15 mouse cellular contexts compared by ENCODE assay signal in genomic region chr2:11712483-11712990, GRCm38 (mm10). TPM values are rescaled to one million over a fixed set of nuclear protein-coding genes. Genes with fewer than 3 reads are reported as not detected.
A peak's percentile ranks its signal among the peaks of the same experiment; 100 is the strongest.
DNase-seq lines count a peak whose midpoint lies in the region.
"Had no signal": no experiment of that assay in that cellular context is flagged by ENCODE, and none has a peak within 500 bp of the region (broad histone marks: within the 10 kb centered on the region; RNA-seq: fewer than 3 reads in every experiment).

No protein-coding gene starts in this region.

- peak; percentile 33 to 54 for DNase-seq in heart, adult 18-20 months
- DNase-seq in heart, postnatal 4 days: no peak
- peak; percentile 11 to 17 for DNase-seq in kidney, postnatal 36 days
- no peak for DNase-seq in kidney, adult 11 months
- peak; percentile 68 for DNase-seq in testis, postnatal 14 days (ENCODE audit: low spot score)
- DNase-seq in testis, postnatal 10 days (ENCODE audit: low spot score): no peak
- DNase-seq in thymus, postnatal 14 days: no peak
- DNase-seq: adrenal gland, postnatal 10 days; B cell, adult 2 months; cerebellum, adult 11-12 months; cerebellum, adult 9-11 months; embryo, embryonic 11 days; gastrocnemius, postnatal 36 days; right cerebral cortex, adult 18-20 months; thymus, postnatal 25 days had no signal

RNA-seq across cellular contexts. Expression of gene Il15ra, which starts 7.4 kb away (rescaled TPM):
- total RNA-seq in heart, adult 18-20 months (2021): 10 to 100 TPM; 29.6 to 30.6 TPM
- total RNA-seq in heart, postnatal 4 days (2021): 10 to 100 TPM; 15.6 to 20.0 TPM

Comparison
In these comparisons a context has a peak if more than half of its experiments do, and no peak if none do; other contexts are left out.
1. DNase-seq: peak in heart, adult 18-20 months (2 of 2), kidney, postnatal 36 days (2 of 2) and testis, postnatal 14 days (single experiment); none in heart, postnatal 4 days (single experiment), kidney, adult 11 months (single experiment), testis, postnatal 10 days (single experiment) and thymus, postnatal 14 days (single experiment).